Mouse (Mus musculus): ENCODE results near the gene Gprc6a. TPM values are rescaled to one million over a fixed set of nuclear protein-coding genes. Genes with fewer than 3 reads are reported as not detected.

Gene Gprc6a
- total and polyA plus RNA-seq, 3 experiments = not detected

DNA sequence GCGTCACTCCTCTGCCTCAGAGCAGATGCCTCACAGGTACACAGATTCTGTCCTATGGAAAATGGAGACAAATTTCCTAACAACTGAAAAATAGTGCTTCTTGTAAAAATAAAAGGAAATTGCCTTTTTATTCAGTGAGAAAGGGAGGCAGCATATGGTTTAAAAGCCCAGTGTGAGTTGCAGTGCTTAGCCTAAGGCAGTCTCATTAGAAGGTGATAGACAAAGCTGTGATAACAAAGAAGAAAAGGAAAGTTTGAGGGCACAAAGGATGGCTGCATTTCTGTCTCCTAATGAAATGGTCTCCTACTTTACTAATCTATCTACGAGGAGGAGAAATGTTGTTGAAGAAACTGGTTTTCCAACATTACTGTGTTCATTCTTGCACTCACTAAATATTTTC lies 12.7 kb downstream of the Gprc6a start:
- Histone ChIP-seq H3K9me3 (replicated peaks; ENCODE audit: insufficient read depth, low read length) (no peaks in the 10 kb centered on the region), H3K27me3 (ENCODE audit: control insufficient read depth in 1 of 2, insufficient read depth in 2 of 2, low read length in 2 of 2) (no peaks in the 10 kb centered on the region), H3K27ac (ENCODE audit: control insufficient read depth, low read depth, low read length) (no peak overlapping the region), H3K4me1 (ENCODE audit: control insufficient read depth in 1 of 2, insufficient read depth in 2 of 2, low read length in 2 of 2) (no peaks in the 10 kb centered on the region), H3K9ac (ENCODE audit: control insufficient read depth, low read depth, low read length, poor library complexity, severe bottlenecking) (no peak overlapping the region), H3K79me2 (ENCODE audit: control insufficient read depth, insufficient read depth, low read length, poor library complexity) (no peaks in the 10 kb centered on the region), H3K36me3 (ENCODE audit: control insufficient read depth in 1 of 2, insufficient read depth in 2 of 2, low read length in 2 of 2) (no peaks in the 10 kb centered on the region), H3K4me3 (ENCODE audit: control insufficient read depth in 1 of 2, insufficient read depth in 1 of 2, low read depth in 2 of 2, low read length in 2 of 2) (no peak overlapping the region)
- DNase-seq (ENCODE audit: low read depth, low spot score) = no peak
- TF ChIP-seq RCOR1 (IDR thresholded peaks at IDR 0.05; ENCODE audit: low read depth, low read length) (no peak), CTCF (IDR thresholded peaks at IDR 0.05 in 2 of 3, conservative IDR thresholded peaks at IDR 0.05 in 1 of 3; ENCODE audit: control insufficient read depth in 1 of 3, insufficient read depth in 1 of 3, low read depth in 2 of 3, low read length in 3 of 3, poor library complexity in 1 of 3, severe bottlenecking in 1 of 3) (no peak), ZMIZ1 (IDR thresholded peaks at IDR 0.05; ENCODE audit: low read depth, low read length) (no peak), TAL1 (IDR thresholded peaks at IDR 0.05; ENCODE audit: low read length) (no peak), E2F4 (IDR thresholded peaks at IDR 0.05; ENCODE audit: borderline replicate concordance, low read depth, low read length) (no peak), SMC3 (IDR thresholded peaks at IDR 0.05; ENCODE audit: low read depth, low read length) (no peak), KAT2A (conservative IDR thresholded peaks at IDR 0.05; ENCODE audit: low read depth, low read length) (no peak), HCFC1 (IDR thresholded peaks at IDR 0.05; ENCODE audit: low read depth, low read length) (no peak)

DNA sequence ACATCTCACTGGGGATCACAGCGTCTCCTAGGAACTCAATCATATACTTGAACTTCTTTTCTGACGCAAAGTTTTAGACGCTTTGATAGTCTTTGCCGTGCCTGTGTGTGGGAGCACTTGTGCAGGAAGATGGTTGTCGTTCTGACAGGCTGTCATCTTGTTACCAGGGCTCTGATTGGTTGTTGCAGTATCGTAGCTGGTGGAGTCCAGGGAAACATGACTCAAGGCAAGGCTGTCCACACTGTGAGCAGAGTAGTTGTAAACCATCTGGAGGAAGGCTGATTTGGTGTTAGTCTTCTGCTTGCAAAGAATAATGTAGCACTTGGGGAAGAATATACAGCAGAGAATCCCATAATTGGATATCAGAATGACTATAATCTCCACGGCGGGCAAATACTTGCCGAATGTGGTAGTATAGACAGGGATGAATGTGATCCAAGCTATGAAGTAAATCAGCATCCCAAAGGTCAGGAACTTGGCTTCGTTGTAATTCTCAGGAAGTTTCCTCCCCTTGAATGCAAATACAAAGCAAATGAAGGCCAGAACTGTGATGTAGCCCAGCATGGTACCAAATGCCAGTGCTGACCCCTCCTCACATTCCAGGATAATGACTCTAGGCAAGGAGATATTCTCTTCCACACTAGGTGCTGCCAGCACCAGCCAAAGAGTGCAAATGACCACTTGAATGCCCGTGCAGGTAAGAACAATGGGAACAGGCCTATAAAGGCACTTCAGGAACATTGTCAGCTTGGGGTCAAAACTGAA lies 16.3 kb downstream of the Gprc6a start:
- TF ChIP-seq UBTF (IDR thresholded peaks at IDR 0.05; ENCODE audit: borderline replicate concordance, insufficient read depth, low read depth, low read length) = no peak
- TF ChIP-seq TCF12 (IDR thresholded peaks at IDR 0.05; ENCODE audit: low read depth, low read length) = no peak
- Histone ChIP-seq H3K4me1 (ENCODE audit: control insufficient read depth in 1 of 2, insufficient read depth in 2 of 2, low read length in 2 of 2) (no peaks in the 10 kb centered on the region), H3K27ac (ENCODE audit: control insufficient read depth, low read depth, low read length) (no peak overlapping the region), H3K27me3 (ENCODE audit: control insufficient read depth in 1 of 2, insufficient read depth in 2 of 2, low read length in 2 of 2) (no peaks in the 10 kb centered on the region), H3K9me3 (replicated peaks; ENCODE audit: insufficient read depth, low read length) (no peaks in the 10 kb centered on the region), H3K79me2 (ENCODE audit: control insufficient read depth, insufficient read depth, low read length, poor library complexity) (no peaks in the 10 kb centered on the region), H3K36me3 (ENCODE audit: control insufficient read depth in 1 of 2, insufficient read depth in 2 of 2, low read length in 2 of 2) (no peaks in the 10 kb centered on the region), H3K9ac (ENCODE audit: control insufficient read depth, low read depth, low read length, poor library complexity, severe bottlenecking) (no peak overlapping the region), H3K4me3 (ENCODE audit: control insufficient read depth in 1 of 2, insufficient read depth in 1 of 2, low read depth in 2 of 2, low read length in 2 of 2) (no peak overlapping the region)
- DNase-seq (ENCODE audit: low read depth, low spot score) = no peak

DNA sequence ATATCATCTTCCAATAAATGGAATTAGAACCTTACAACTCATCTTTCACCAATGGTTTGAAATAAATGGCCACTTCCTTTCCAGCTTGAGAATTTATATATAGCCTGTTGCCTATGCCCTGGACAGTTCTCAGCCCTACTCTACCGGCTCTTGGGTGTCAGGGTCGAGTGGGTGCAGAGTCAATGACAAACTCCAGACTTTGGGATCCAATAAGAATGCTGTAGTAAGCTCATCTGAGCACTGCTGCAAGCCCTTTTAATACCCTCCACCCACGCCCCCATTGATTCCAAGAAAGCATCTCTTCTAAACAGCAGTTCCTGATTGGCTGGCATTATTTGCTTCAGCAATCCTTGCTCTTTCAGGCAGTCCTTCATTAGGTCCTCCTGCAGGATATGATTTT lies 17.8 kb downstream of the Gprc6a start:
- DNase-seq (ENCODE audit: low read depth, low spot score) = no peak
- no peak overlapping the region for H3K9ac ChIP-seq (ENCODE audit: control insufficient read depth, low read depth, low read length, poor library complexity, severe bottlenecking)
- no peaks in the 10 kb centered on the region for H3K4me1 ChIP-seq (ENCODE audit: control insufficient read depth in 1 of 2, insufficient read depth in 2 of 2, low read length in 2 of 2)
- no peaks in the 10 kb centered on the region for H3K79me2 ChIP-seq (ENCODE audit: control insufficient read depth, insufficient read depth, low read length, poor library complexity)
- H3K27me3 ChIP-seq (ENCODE audit: control insufficient read depth in 1 of 2, insufficient read depth in 2 of 2, low read length in 2 of 2) = no peaks in the 10 kb centered on the region
- no peak for TF ChIP-seq MAFK (IDR thresholded peaks at IDR 0.05; ENCODE audit: borderline replicate concordance, low read depth, low read length)
- no peak for TF ChIP-seq SMC3 (IDR thresholded peaks at IDR 0.05; ENCODE audit: low read depth, low read length)
- no peak for TF ChIP-seq SIN3A (IDR thresholded peaks at IDR 0.05; ENCODE audit: low read length)
- no peak for TF ChIP-seq E2F4 (IDR thresholded peaks at IDR 0.05; ENCODE audit: borderline replicate concordance, low read depth, low read length)
- no peak for TF ChIP-seq NELFE (IDR thresholded peaks at IDR 0.05; ENCODE audit: low read depth, low read length)
- TF ChIP-seq CHD2 (IDR thresholded peaks at IDR 0.05; ENCODE audit: low read length) = no peak
- TF ChIP-seq CTCF (IDR thresholded peaks at IDR 0.05 in 2 of 3, conservative IDR thresholded peaks at IDR 0.05 in 1 of 3; ENCODE audit: control insufficient read depth in 1 of 3, insufficient read depth in 1 of 3, low read depth in 2 of 3, low read length in 3 of 3, poor library complexity in 1 of 3, severe bottlenecking in 1 of 3) = no peak
- no peak for TF ChIP-seq POLR2AphosphoS2 (IDR thresholded peaks at IDR 0.05; ENCODE audit: low read length)
- no peak for TF ChIP-seq EP300 (IDR thresholded peaks at IDR 0.05; ENCODE audit: low read depth in 1 of 2, low read length in 2 of 2)
- TF ChIP-seq ELF1 (IDR thresholded peaks at IDR 0.05; ENCODE audit: low read depth, low read length) = no peak
- TF ChIP-seq CHD1 (IDR thresholded peaks at IDR 0.05; ENCODE audit: low read depth, low read length) = no peak
- no peak for TF ChIP-seq TBP (IDR thresholded peaks at IDR 0.05; ENCODE audit: low read depth, low read length)
- TF ChIP-seq UBTF (IDR thresholded peaks at IDR 0.05; ENCODE audit: borderline replicate concordance, insufficient read depth, low read depth, low read length) = no peak
- TF ChIP-seq TAL1 (IDR thresholded peaks at IDR 0.05; ENCODE audit: low read length) = no peak
- TF ChIP-seq ZC3H11A (IDR thresholded peaks at IDR 0.05; ENCODE audit: low read depth, low read length) = no peak
- TF ChIP-seq USF1 (IDR thresholded peaks at IDR 0.05; ENCODE audit: low read depth, low read length) = no peak
- no peak for TF ChIP-seq GABPA (IDR thresholded peaks at IDR 0.05; ENCODE audit: low read depth, low read length)
- no peak for TF ChIP-seq MAX (IDR thresholded peaks at IDR 0.05; ENCODE audit: low read length)
- TF ChIP-seq JUND (IDR thresholded peaks at IDR 0.05; ENCODE audit: low read depth, low read length) = no peak
- H3K36me3 ChIP-seq (ENCODE audit: control insufficient read depth in 1 of 2, insufficient read depth in 2 of 2, low read length in 2 of 2) = no peaks in the 10 kb centered on the region
- no peak overlapping the region for H3K27ac ChIP-seq (ENCODE audit: control insufficient read depth, low read depth, low read length)
- H3K4me3 ChIP-seq (ENCODE audit: control insufficient read depth in 1 of 2, insufficient read depth in 1 of 2, low read depth in 2 of 2, low read length in 2 of 2) = no peak overlapping the region
- no peaks in the 10 kb centered on the region for H3K9me3 ChIP-seq (replicated peaks; ENCODE audit: insufficient read depth, low read length)

All from MEL (cell line).